Mouse (Mus musculus) kidney, adult 2 months (tissue): ENCODE results near the gene Slc25a5.

Experiments
- CTCF ChIP-seq: fragments of 200-500 bp; conservative IDR thresholded peaks from 2 replicates; pipeline ENCODE4 v1.5.1; 2011; ENCODE audit warnings: low read depth, mild to moderate bottlenecking, control low read depth, low read length, moderate library complexity, mixed read lengths; ENCODE audit not compliant: insufficient read depth, insufficient read length
- POLR2A ChIP-seq: fragments of 200-500 bp; IDR thresholded peaks from one replicate; pipeline ENCODE4 v1.6.1; 2011; ENCODE audit warnings: low read depth, low read length, control low read depth

GRCm38 (mm10) chrX:36758566-36758965 is 36.9 kb upstream of the Slc25a5 start:
- no peak for TF ChIP-seq CTCF
- TF ChIP-seq POLR2A, result no peak
